Mouse (Mus musculus) embryonic facial prominence, embryonic 12.5 days (tissue): ENCODE results near the gene Axin2. TPM values are rescaled to one million over a fixed set of nuclear protein-coding genes. Genes with fewer than 3 reads are reported as not detected.

ENCODE experiments used
- polyA plus RNA-seq: library from polyadenylated mRNA; unstranded; fragments of >200 nt; fragmentation: Nextera tagmentation; extraction: Ambion mirVana; gene quantifications from 2 replicates; pipeline ENCODE4 v1.2.1, GENCODE M21; 2016

Gene Axin2
- polyA plus RNA-seq, 1 experiment from 2014 or later = 17.5 TPM

Other genes with a start within 250 kb of the Axin2 start
- gene E030025P04Rik, start 224.0 kb downstream of the Axin2 start, polyA plus RNA-seq = not detected in 2 replicates